Mouse (Mus musculus) stomach, embryonic 14.5 days (tissue): ENCODE data around the gene Vkorc1. TPM values are rescaled to one million over a fixed set of nuclear protein-coding genes. Genes with fewer than 3 reads are reported as not detected.
"Not testable (repeated sequence)": the region's sequence is repeated elsewhere in the genome, so short reads cannot be mapped to it uniquely, and the experiment has no call there.

Source experiments
- ATAC-seq: fragments of 200-750 bp; cut with Nextera tagmentation; 2 replicates; pipeline ENCODE4 v1.8.0; 2017; ENCODE audit warnings: low read depth, moderate TSS enrichment; ENCODE audit not compliant: insufficient number of reproducible peaks, insufficient read depth, low FRiP score
- H3K27ac ChIP-seq: fragments of 300-500 bp; sonication (generic); 2 replicates; pipeline ENCODE4 v1.5.1; 2014; ENCODE audit warnings: mild to moderate bottlenecking, low read length, moderate library complexity, mixed read lengths
- H3K27me3 ChIP-seq: fragments of 300-500 bp; sonication (generic); 2 replicates; pipeline ENCODE4 v1.6.1; 2014; ENCODE audit warnings: low read length, control low read depth, mixed read lengths; ENCODE audit not compliant: control insufficient read depth, insufficient read depth
- H3K36me3 ChIP-seq: fragments of 300-500 bp; sonication (generic); 2 replicates; pipeline ENCODE4 v1.6.1; 2014; ENCODE audit warnings: mild to moderate bottlenecking, control low read depth, low read length, moderate library complexity, mixed read lengths; ENCODE audit not compliant: control insufficient read depth, insufficient read depth
- H3K4me1 ChIP-seq: fragments of 300-500 bp; sonication (generic); 2 replicates; pipeline ENCODE4 v1.6.1; 2014; ENCODE audit warnings: low read length, control low read depth, mixed read lengths; ENCODE audit not compliant: control insufficient read depth, insufficient read depth
- H3K4me2 ChIP-seq: fragments of 300-500 bp; sonication (generic); replicated peaks from 2 replicates; pipeline ENCODE4 v1.6.1; 2014; ENCODE audit warnings: low read depth, low read length, control low read depth
- H3K4me3 ChIP-seq: fragments of 300-500 bp; sonication (generic); 2 replicates; pipeline ENCODE4 v1.5.1; 2014; ENCODE audit warnings: low read depth, low read length, control low read depth
- H3K9ac ChIP-seq: fragments of 300-500 bp; sonication (generic); replicated peaks from 2 replicates; pipeline ENCODE4 v1.6.1; 2014; ENCODE audit warnings: low read depth, mild to moderate bottlenecking, control low read depth, low read length, moderate library complexity, mixed read lengths
- H3K9me3 ChIP-seq: fragments of 300-500 bp; sonication (generic); 2 replicates; pipeline ENCODE4 v1.6.1; 2016; ENCODE audit warnings: low read depth, low read length, control low read depth; ENCODE audit not compliant: control insufficient read depth
- WGBS: fragments of 180-500 bp; shearing (Covaris S2); extraction: QIAGEN DNeasy Blood & Tissue Kit; methylation state at CpG from one replicate; pipeline ENCODE4 v1.1.7; 2014; 5-methylcytosine and 5-hydroxymethylcytosine counted together
- polyA plus RNA-seq: library from polyadenylated mRNA; unstranded; fragments of >200 nt; fragmentation: Nextera tagmentation; extraction: Ambion mirVana; gene quantifications from 2 replicates; pipeline ENCODE4 v1.2.1, GENCODE M21; 2014

Vkorc1 gene
- 158 and 184 TPM in 2 replicates for polyA plus RNA-seq

DNA sequence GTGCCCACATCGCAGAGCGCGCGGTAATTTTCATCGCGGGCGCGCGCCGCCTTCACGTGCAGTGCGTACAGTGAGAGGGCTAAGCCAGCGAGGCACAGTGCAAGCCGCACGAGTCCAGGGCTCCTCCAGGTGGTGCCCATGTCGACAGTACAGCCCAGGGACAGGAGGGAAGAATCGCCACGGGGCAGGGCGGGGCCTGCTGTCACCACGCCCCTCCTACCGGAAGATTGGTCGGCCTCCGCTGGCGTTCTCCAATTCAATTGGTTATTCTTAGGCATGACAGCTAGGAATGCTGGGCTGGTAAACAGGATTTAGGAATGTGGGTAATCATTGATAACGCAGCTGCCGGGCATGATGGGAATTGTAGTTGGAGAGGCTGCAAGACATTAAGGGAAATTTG lies at the start of gene Vkorc1, which contains the start of gene Gm21974:
Gene Vkorc1, minus strand, starts transcription at position 176 of the 400 bp plus-strand sequence.
Gene Gm21974, minus strand, starts transcription at position 13 of the 400 bp plus-strand sequence.
- Histone ChIP-seq H3K4me2 (peak within 1 kb of the TSS; percentile 75), H3K27ac (peak within 1 kb of the TSS; percentile 77; the same call in 1 of the 2 replicates), H3K4me1 (peaks cover 6% of the 10 kb centered on the region), H3K9me3 (no peaks in the 10 kb centered on the region), H3K4me3 (peak within 1 kb of the TSS; percentile 67), H3K27me3 (no peaks in the 10 kb centered on the region), H3K36me3 (peaks cover 17% of the 10 kb centered on the region; the same call in 1 of the 2 replicates), H3K9ac (peak within 1 kb of the TSS; percentile 46)
- peak; percentile 97 for ATAC-seq
- WGBS, result under 1% methylated on average over 26 of the region's 26 CpGs

- WGBS, result 8% methylated on average over 23 of the region's 23 CpGs
- no peak overlapping the region for H3K4me3 ChIP-seq
- H3K9ac ChIP-seq, result no peak overlapping the region
- H3K27me3 ChIP-seq, result no peaks in the 10 kb centered on the region
- no peaks in the 10 kb centered on the region for H3K4me1 ChIP-seq
- H3K27ac ChIP-seq, result no peak overlapping the region
- peak; percentile 68; the same call in 1 of the 2 replicates for ATAC-seq
- no peaks in the 10 kb centered on the region for H3K36me3 ChIP-seq
- no peaks in the 10 kb centered on the region for H3K9me3 ChIP-seq
- H3K4me2 ChIP-seq, result no peak overlapping the region
Observed at GRCm38 (mm10) chr7:127944614-127945013, 49.2 kb upstream of the Vkorc1 start.

DNA sequence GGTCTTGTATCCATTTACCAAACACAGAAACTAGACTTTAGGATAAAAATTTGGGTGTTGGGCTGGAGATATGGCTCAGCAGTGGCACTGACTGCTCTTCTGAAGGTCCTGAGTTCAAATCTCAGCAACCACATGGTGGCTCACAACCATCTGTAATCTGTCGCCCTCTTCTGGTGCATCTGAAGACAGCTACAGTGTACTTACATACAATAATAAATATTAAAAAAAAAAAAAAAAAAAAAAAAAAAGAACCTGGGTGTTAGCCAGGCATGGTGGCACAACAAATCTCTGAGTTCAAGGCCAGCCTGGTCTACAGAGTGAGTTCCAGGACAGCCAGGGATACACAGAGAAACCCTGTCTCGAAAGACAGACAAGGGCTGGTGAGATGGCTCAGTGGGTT lies 46.7 kb upstream of the Vkorc1 start:
- H3K4me2 ChIP-seq, H3K9ac ChIP-seq, H3K27ac ChIP-seq, ATAC-seq, H3K27me3 ChIP-seq, H3K4me1 ChIP-seq, H3K36me3 ChIP-seq, H3K4me3 ChIP-seq, H3K9me3 ChIP-seq: not testable (repeated sequence)
- WGBS, result 69% methylated on average over 2 of the region's 2 CpGs

DNA sequence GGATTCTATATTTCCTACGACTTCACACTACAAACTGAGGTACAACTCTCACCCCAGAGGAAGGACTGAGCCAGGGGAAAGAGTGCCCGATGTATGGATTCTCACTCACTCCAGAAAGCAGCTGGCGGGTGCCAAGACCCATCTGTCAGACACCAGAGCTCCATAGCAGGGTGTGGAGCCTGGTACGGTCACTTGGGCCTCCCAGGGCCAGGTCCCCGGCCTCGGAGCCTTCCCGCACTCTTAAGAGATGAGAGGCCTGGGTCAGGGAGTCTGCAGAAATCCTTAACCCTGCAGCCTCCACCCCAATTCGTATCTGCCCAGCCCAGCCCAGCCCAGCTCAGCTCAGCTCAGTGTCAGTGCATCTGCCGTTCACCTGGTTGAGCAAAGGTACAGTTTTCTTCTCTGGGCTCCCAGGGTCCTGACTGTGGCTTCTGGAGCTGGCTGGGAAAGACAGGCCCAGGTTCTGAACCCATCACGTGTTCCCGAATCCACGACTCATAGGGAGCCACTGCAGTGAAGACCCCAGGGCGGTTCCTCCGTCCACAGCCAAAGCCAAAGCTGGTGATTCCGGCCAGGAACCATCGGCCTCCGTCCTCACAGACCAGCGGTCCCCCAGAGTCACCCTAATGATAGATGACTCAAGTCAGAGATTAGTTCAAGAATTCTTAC lies 40.9 kb upstream of the Vkorc1 start:
- Histone ChIP-seq H3K27me3 (no peaks in the 10 kb centered on the region), H3K36me3 (no peaks in the 10 kb centered on the region), H3K9ac (peak overlapping the region; percentile 69), H3K4me1 (peaks cover 26% of the 10 kb centered on the region), H3K27ac (no peak overlapping the region), H3K4me2 (peak overlapping the region; percentile 97), H3K4me3 (peak overlapping the region; percentile 63), H3K9me3 (no peaks in the 10 kb centered on the region)
- WGBS, result 52% methylated on average over 18 of the region's 18 CpGs
- no peak for ATAC-seq

- peak overlapping the region; percentile 97 for H3K4me2 ChIP-seq
- no peaks in the 10 kb centered on the region for H3K9me3 ChIP-seq
- no peaks in the 10 kb centered on the region for H3K36me3 ChIP-seq
- peaks cover 29% of the 10 kb centered on the region for H3K4me1 ChIP-seq
- peak; percentile 2; the same call in 1 of the 2 replicates for ATAC-seq
- WGBS, result 1% methylated on average over 38 of the region's 38 CpGs
- peak overlapping the region; percentile 83 for H3K27ac ChIP-seq
- peak overlapping the region; percentile 69 for H3K9ac ChIP-seq
- no peaks in the 10 kb centered on the region for H3K27me3 ChIP-seq
- peak overlapping the region; percentile 63 for H3K4me3 ChIP-seq
Observed at GRCm38 (mm10) chr7:127935748-127936159, 40.3 kb upstream of the Vkorc1 start.

GRCm38 (mm10) chr7:127935028-127935722 lies 39.8 kb upstream of the Vkorc1 start:
- Histone ChIP-seq H3K9ac (peak overlapping the region; percentile 69), H3K27me3 (no peaks in the 10 kb centered on the region), H3K36me3 (no peaks in the 10 kb centered on the region), H3K4me3 (peak overlapping the region; percentile 63), H3K4me2 (peak overlapping the region; percentile 97), H3K4me1 (peaks cover 29% of the 10 kb centered on the region), H3K27ac (peak overlapping the region; percentile 83; the same call in 1 of the 2 replicates), H3K9me3 (no peaks in the 10 kb centered on the region)
- 6% methylated on average over 32 of the region's 32 CpGs for WGBS
- ATAC-seq, result peak; percentile 92

DNA sequence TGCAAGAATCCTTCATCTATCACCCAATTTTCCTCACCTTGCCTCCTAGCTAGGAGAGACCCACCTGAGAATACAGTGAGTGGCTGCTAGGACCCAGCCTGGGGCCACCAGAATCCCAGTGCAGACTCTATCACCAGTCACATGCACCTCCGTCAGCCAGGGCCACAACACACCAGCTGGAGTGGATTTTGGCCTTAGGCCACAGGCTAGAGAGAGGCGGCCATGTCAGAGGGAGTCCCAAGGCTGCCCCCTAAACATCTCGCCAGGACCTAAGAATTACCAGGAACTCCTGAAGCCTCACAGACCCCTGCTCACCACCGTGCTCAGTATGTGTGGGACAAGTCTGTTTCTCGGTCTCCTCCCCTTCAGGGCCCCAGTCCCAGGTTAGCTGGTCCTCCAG lies 38.7 kb upstream of the Vkorc1 start:
- H3K4me3 ChIP-seq, result no peak overlapping the region
- no peaks in the 10 kb centered on the region for H3K9me3 ChIP-seq
- peaks cover 29% of the 10 kb centered on the region for H3K4me1 ChIP-seq
- H3K27me3 ChIP-seq, result no peaks in the 10 kb centered on the region
- WGBS, result 83% methylated on average over 5 of the region's 5 CpGs
- no peaks in the 10 kb centered on the region for H3K36me3 ChIP-seq
- no peak overlapping the region for H3K9ac ChIP-seq
- H3K27ac ChIP-seq, result no peak overlapping the region
- H3K4me2 ChIP-seq, result no peak overlapping the region
- no peak for ATAC-seq

DNA sequence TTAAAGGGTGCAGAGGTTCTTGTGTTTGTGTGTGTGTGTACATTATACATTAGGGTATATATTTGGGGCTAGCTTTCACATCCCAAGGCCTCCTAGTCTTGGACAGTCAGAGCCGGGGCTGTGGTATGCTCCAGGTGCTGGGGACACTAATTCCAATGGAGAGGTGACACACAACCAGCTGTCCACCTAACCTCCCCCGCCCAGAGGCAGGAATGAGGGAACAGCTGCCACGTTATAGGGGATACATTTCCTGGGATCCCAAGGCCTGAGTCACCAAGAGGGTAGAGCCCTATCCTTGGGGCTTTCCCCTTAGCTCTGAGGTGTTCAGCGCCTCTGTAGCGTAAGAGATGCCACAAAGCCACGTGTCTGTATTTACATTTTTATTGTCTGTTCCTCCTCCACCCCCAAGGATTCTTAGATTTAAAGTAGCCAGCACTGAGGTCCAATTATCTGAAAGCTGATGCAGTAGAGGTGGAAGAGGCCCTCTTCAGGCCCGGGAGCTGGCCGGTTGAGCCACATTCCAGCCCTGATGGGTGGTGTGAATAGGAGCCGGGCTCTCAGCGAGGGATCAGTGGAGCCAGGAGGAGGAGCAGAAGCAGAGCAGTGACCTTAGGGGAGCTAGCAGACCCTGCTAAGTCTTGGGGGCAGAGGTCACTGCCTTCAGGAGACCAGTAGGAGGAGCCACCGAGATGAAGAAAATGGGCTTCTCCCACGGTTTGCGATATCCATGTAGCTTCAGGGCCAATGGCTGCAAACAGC lies 37.0 kb upstream of the Vkorc1 start:
- no peaks in the 10 kb centered on the region for H3K36me3 ChIP-seq
- no peaks in the 10 kb centered on the region for H3K27me3 ChIP-seq
- peak overlapping the region; percentile 30 for H3K4me2 ChIP-seq
- peaks cover 29% of the 10 kb centered on the region for H3K4me1 ChIP-seq
- H3K9me3 ChIP-seq, result no peaks in the 10 kb centered on the region
- ATAC-seq, result no peak; the same call in 1 of the 2 replicates
- H3K9ac ChIP-seq, result no peak overlapping the region
- peak overlapping the region; percentile 92 for H3K27ac ChIP-seq
- 21% methylated on average over 13 of the region's 13 CpGs for WGBS
- H3K4me3 ChIP-seq, result no peak overlapping the region
